Mouse (Mus musculus) E14TG2a.4 (cell line): Measurements from ENCODE around the gene Ago4.

Experiments used
- CTCF ChIP-seq: conservative IDR thresholded peaks from 2 replicates; pipeline ENCODE4 v1.5.1; 2014; ENCODE audit warnings: low read length
- NANOG ChIP-seq: IDR thresholded peaks from 2 replicates; pipeline ENCODE4 v1.6.1; 2014; ENCODE audit warnings: borderline replicate concordance, low read length, mixed read lengths
- POU5F1 ChIP-seq: IDR thresholded peaks from 2 replicates; pipeline ENCODE4 v1.6.1; 2014; ENCODE audit warnings: low read length, borderline replicate concordance

DNA sequence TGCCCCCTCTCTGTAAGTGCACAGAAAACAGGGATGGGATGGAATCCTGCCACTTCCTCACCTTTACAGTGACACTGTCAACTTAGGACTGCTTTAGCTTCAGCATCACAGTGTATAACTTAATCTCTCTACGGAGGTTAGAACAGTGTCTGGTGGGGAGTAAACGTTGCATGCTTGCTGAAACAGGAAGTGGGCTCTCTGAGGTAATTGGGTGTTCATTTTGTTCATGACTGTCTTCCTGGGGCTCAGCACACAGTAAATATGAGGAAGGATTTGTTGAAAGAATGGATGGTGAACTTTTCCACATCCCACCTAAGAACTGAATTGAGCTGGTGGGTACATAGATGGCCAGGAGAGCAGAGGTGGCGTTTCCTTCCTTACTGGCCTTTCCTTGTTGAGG lies 44.6 kb upstream of the Ago4 start:
- no peak for TF ChIP-seq CTCF
- no peak for TF ChIP-seq NANOG
- no peak for TF ChIP-seq POU5F1
